Mouse (Mus musculus): ENCODE results near the gene Crispld2.

GRCm38 (mm10) chr8:119970169-119970568 lies 22.1 kb upstream of the Crispld2 start:
- TF ChIP-seq POLR2A (IDR thresholded peaks at IDR 0.05; ENCODE audit: borderline replicate concordance, insufficient read depth, low read length) (no peak), CTCF (IDR thresholded peaks at IDR 0.05; ENCODE audit: borderline replicate concordance, insufficient read depth, low read depth, low read length) (no peak)

Data from cerebellum, adult 2 months (tissue).